ENCODE assay signal across 8 mouse cellular contexts in genomic region chr7:133636738-133637352, GRCm38 (mm10). TPM values are rescaled to one million over a fixed set of nuclear protein-coding genes. Genes with fewer than 3 reads are reported as not detected.
A peak's percentile ranks its signal among the peaks of the same experiment; 100 is the strongest.
DNase-seq lines count a peak whose midpoint lies in the region; ATAC-seq lines count a peak whose summit lies in the region.

No protein-coding gene starts in this region.

- peak overlapping the region; percentile 93 for H3K4me3 ChIP-seq in hindbrain, embryonic 11.5 days (ENCODE audit: low read depth, low read length)

- H3K36me3 ChIP-seq in hindbrain, embryonic 11.5 days (ENCODE audit: control insufficient read depth, insufficient read depth, low read length) = peaks cover 4% of the 10 kb centered on the region; the same call in 1 of the 2 replicates

- H3K9me3 ChIP-seq in hindbrain, embryonic 11.5 days (ENCODE audit: control insufficient read depth, low read length) = no peaks in the 10 kb centered on the region

- H3K4me1 ChIP-seq in hindbrain, embryonic 11.5 days (replicated peaks; ENCODE audit: control insufficient read depth, insufficient read depth, low read length) = no peaks in the 10 kb centered on the region

- peak; percentile 66 for DNase-seq in MEL-GATA-1-ER (ENCODE audit: extremely low read depth, low read depth)
- DNase-seq in cerebellum, adult 8-10 months = peak; percentile 93
- DNase-seq in hindbrain, embryonic 11.5 days (ENCODE audit: low spot score) = peak; percentile 92
- peak; percentile 96 to 97 for DNase-seq in layer of hippocampus, postnatal 10 days (ENCODE audit: low spot score in 2 of 2)
- peak; percentile 95 for DNase-seq in lung, postnatal 10 days
- peak; percentile 85 for DNase-seq in ovary, postnatal 36 days (ENCODE audit: low spot score)
- peak; percentile 90 for DNase-seq in thymus, postnatal 25 days

- no peaks in the 10 kb centered on the region for H3K27me3 ChIP-seq in hindbrain, embryonic 11.5 days (ENCODE audit: control insufficient read depth, insufficient read depth, low read length)

- 0 out of 2 replicates have a peak, but pooled peaks have one; percentile 21 for ATAC-seq in frontal cortex, adult (ENCODE audit: low TSS enrichment)
- ATAC-seq in hindbrain, embryonic 11.5 days (ENCODE audit: low FRiP score) = peak; percentile 54

- H3K9ac ChIP-seq in hindbrain, embryonic 11.5 days (ENCODE audit: low read depth, low read length) = peak overlapping the region; percentile 88

- peak overlapping the region; percentile 91 for H3K27ac ChIP-seq in hindbrain, embryonic 11.5 days (ENCODE audit: low read depth, low read length)

- peak overlapping the region; percentile 85 for H3K4me2 ChIP-seq in hindbrain, embryonic 11.5 days (replicated peaks; ENCODE audit: low read depth, low read length)

- 2% methylated on average over 21 of the region's 21 CpGs for WGBS in hindbrain, embryonic 11.5 days

RNA-seq across cellular contexts. Expression of gene Edrf1, which starts 0.5 kb away (rescaled TPM):
- polyA plus RNA-seq in hindbrain, embryonic 11.5 days (2014; fragmentation: Nextera tagmentation; extraction: Ambion mirVana) = 29.0 and 34.0 TPM in 2 replicates
- total RNA-seq in layer of hippocampus, postnatal 10 days (2021) = 10 to 100 TPM; 29.9 to 35.9 TPM

RNA-seq across cellular contexts. Expression of gene Tex36, which starts 34.9 kb away (rescaled TPM):
- not detected in 2 replicates for polyA plus RNA-seq in hindbrain, embryonic 11.5 days (2014; fragmentation: Nextera tagmentation; extraction: Ambion mirVana)
- under 1 TPM in 1 of 2 experiments, not detected in 1; 0.39 TPM for total RNA-seq in layer of hippocampus, postnatal 10 days (2021)

RNA-seq across cellular contexts. Expression of gene Mmp21, which starts 43.0 kb away (rescaled TPM):
- polyA plus RNA-seq in hindbrain, embryonic 11.5 days (2014; fragmentation: Nextera tagmentation; extraction: Ambion mirVana) = not detected in 2 replicates
- total RNA-seq in layer of hippocampus, postnatal 10 days (2021) = under 1 TPM in 1 of 2 experiments, not detected in 1; 0.14 TPM

Comparison
In these comparisons a context has a peak if more than half of its experiments do, and no peak if none do; other contexts are left out.
1. Peak in every context shown above with its lines: DNase-seq, ATAC-seq, H3K4me3 ChIP-seq and H3K27ac ChIP-seq.